Mouse (Mus musculus): ENCODE measurements around the gene BC004004.
"Not testable (repeated sequence)": the region's sequence is repeated elsewhere in the genome, so short reads cannot be mapped to it uniquely, and the experiment has no call there.

Gene BC004004

GRCm38 (mm10) chr17:29268682-29269348, at the start of gene BC004004:
Gene BC004004, plus strand, starts transcription at chr17:29268788.
- peak; percentile 97 for DNase-seq (ENCODE audit: low read depth, low spot score)

- no peak for DNase-seq (ENCODE audit: low read depth, low spot score)
Observed at GRCm38 (mm10) chr17:29220631-29221030, 48.0 kb upstream of the BC004004 start.

GRCm38 (mm10) chr17:29231109-29231508, 37.5 kb upstream of the BC004004 start:
- DNase-seq (ENCODE audit: low read depth, low spot score): no peak

- no peak for DNase-seq (ENCODE audit: low read depth, low spot score)
Observed at GRCm38 (mm10) chr17:29236111-29236510, 32.5 kb upstream of the BC004004 start.

- no peak for DNase-seq (ENCODE audit: low read depth, low spot score)
Observed at GRCm38 (mm10) chr17:29237267-29237771, 31.3 kb upstream of the BC004004 start.

GRCm38 (mm10) chr17:29237772-29238420, 30.7 kb upstream of the BC004004 start, which contains the start of gene Cpne5:
Gene Cpne5, minus strand, starts transcription at chr17:29238167.
- DNase-seq (ENCODE audit: low read depth, low spot score): no peak

GRCm38 (mm10) chr17:29238421-29238945, 30.1 kb upstream of the BC004004 start:
- no peak for DNase-seq (ENCODE audit: low read depth, low spot score)

- DNase-seq (ENCODE audit: low read depth, low spot score): no peak
Observed at GRCm38 (mm10) chr17:29244912-29245311, 23.7 kb upstream of the BC004004 start.

GRCm38 (mm10) chr17:29245725-29246124, 22.9 kb upstream of the BC004004 start:
- no peak for DNase-seq (ENCODE audit: low read depth, low spot score)

GRCm38 (mm10) chr17:29246602-29247001, 22.0 kb upstream of the BC004004 start:
- peak; percentile 86 for DNase-seq (ENCODE audit: low read depth, low spot score)

GRCm38 (mm10) chr17:29247881-29248280, 20.7 kb upstream of the BC004004 start:
- DNase-seq (ENCODE audit: low read depth, low spot score): no peak

- DNase-seq (ENCODE audit: low read depth, low spot score): no peak
Observed at GRCm38 (mm10) chr17:29249512-29249911, 19.1 kb upstream of the BC004004 start.

- DNase-seq (ENCODE audit: low read depth, low spot score): not testable (repeated sequence)
Observed at GRCm38 (mm10) chr17:29251006-29251405, 17.6 kb upstream of the BC004004 start.

GRCm38 (mm10) chr17:29251608-29252390, 16.8 kb upstream of the BC004004 start:
- no peak for DNase-seq (ENCODE audit: low read depth, low spot score)

- DNase-seq (ENCODE audit: low read depth, low spot score): no peak
Observed at GRCm38 (mm10) chr17:29253236-29253635, 15.4 kb upstream of the BC004004 start.

GRCm38 (mm10) chr17:29253684-29254083, 14.9 kb upstream of the BC004004 start:
- no peak for DNase-seq (ENCODE audit: low read depth, low spot score)

GRCm38 (mm10) chr17:29254784-29255183, 13.8 kb upstream of the BC004004 start:
- not testable (repeated sequence) for DNase-seq (ENCODE audit: low read depth, low spot score)

- no peak for DNase-seq (ENCODE audit: low read depth, low spot score)
Observed at GRCm38 (mm10) chr17:29256507-29256906, 12.1 kb upstream of the BC004004 start.

GRCm38 (mm10) chr17:29257001-29257511, 11.5 kb upstream of the BC004004 start:
- DNase-seq (ENCODE audit: low read depth, low spot score): no peak

GRCm38 (mm10) chr17:29258025-29258558, 10.5 kb upstream of the BC004004 start:
- DNase-seq (ENCODE audit: low read depth, low spot score): no peak

- DNase-seq (ENCODE audit: low read depth, low spot score): no peak
Observed at GRCm38 (mm10) chr17:29258921-29259320, 9.7 kb upstream of the BC004004 start.

All from mesoderm, embryonic 11.5 days (tissue).